Mouse (Mus musculus): Measurements from ENCODE around the gene Sars2.

- TF ChIP-seq POLR2A (IDR thresholded peaks at IDR 0.05; ENCODE audit: borderline replicate concordance, insufficient read depth, low read length) (no peak), CTCF (IDR thresholded peaks at IDR 0.05; ENCODE audit: borderline replicate concordance, insufficient read depth, low read depth, low read length) (no peak)
These were observed 30.8 kb upstream of the Sars2 start for GRCm38 (mm10) chr7:28710962-28711361.

Measured in cerebellum, adult 2 months (tissue).